Mouse (Mus musculus): Measurements from ENCODE around the gene Slc41a2. TPM values are rescaled to one million over a fixed set of nuclear protein-coding genes. Genes with fewer than 3 reads are reported as not detected.
A peak's percentile ranks its signal among the peaks of the same experiment; 100 is the strongest.

Gene Slc41a2
- polyA plus RNA-seq, 1 experiment from 2014 or later: 0.36 TPM

DNA sequence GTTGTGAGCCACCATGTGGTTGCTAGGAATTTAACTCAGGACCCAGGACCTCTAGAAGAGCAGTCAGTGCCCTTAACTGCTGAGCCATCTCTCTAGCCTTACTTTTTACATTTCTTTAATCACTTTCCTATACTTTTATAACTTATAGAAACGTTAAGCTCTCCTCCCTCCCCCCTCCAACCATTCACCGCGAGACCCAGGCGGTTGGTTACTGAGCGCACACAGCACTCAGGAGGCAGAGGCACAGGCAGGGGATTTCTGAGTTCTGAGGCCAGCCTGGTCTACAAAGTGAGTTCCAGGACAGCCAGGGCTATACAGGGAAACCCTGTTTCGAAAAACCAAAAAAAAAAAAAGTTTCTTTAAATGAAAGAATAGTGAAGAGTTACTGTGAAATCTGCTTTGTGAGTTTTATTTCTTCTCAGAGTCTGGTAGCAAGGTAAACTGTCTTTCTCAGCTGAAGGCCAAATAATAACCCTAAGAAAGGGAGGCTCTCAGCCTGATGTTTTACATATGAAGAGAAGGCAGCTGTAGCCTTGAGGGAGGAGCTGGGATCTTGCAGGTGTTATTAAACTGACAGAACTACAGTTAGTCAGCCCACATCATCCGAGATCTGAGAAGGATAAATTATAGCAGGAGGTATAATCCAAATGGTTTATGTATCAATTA lies 8.1 kb upstream of the Slc41a2 start:
- no peaks in the 10 kb centered on the region for H3K9me3 ChIP-seq
- H3K36me3 ChIP-seq (replicated peaks): no peaks in the 10 kb centered on the region
- H3K27me3 ChIP-seq (ENCODE audit: poor library complexity, severe bottlenecking): no peaks in the 10 kb centered on the region; the same call in 1 of the 2 replicates
- H3K4me3 ChIP-seq: no peak overlapping the region
- 51% methylated on average over 7 of the region's 7 CpGs for WGBS
- H3K27ac ChIP-seq: no peak overlapping the region
- H3K4me1 ChIP-seq: 0 out of 2 replicates have a peak, but pooled peaks cover 4% of the 10 kb centered on the region
- no peak for DNase-seq (ENCODE audit: extremely low spot score, low spot score)

DNA sequence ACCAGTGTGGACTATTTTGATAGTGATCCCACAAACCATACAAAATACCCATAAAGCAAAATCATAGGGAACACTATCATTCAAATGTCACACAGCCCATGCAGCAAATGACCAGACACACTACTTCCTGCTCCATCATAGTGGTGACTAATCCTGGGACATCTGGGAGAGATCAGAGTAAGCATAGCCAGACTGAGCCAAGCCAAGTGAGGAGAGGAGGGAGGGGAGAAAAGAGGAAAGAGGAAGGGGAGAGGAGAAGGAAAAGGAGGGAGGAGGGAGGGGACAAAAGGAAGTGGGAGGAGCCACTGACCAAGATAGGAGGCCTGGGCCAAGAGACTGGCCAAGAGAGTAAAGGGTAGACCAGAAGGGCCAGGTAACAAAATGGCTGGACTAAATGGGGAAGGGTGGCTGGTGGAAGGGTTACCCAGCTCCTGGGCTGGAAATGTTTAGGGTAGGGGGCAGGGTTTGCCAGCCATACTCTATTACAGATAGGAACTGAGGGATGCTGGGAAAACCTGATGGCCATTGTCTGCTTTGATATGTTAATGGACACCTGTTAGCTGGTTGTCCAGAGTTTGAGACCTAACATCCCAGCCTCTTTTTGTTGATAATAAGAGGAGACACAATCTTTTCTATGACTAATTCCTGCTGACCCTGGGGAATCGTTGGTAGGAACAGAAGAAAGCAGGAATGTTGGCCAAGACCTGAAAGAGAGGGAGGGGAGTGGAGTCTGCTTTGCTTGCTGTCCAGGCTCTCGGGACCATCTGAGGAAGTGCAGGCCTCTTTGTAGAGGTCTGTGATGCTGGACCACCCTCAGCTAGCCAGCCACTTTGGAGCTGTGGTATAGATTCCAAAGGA lies 6.4 kb upstream of the Slc41a2 start:
- Histone ChIP-seq H3K9me3 (no peaks in the 10 kb centered on the region), H3K4me1 (0 out of 2 replicates have a peak, but pooled peaks cover 4% of the 10 kb centered on the region), H3K4me3 (no peak overlapping the region), H3K36me3 (replicated peaks) (no peaks in the 10 kb centered on the region), H3K27ac (no peak overlapping the region), H3K27me3 (ENCODE audit: poor library complexity, severe bottlenecking) (peaks cover 11% of the 10 kb centered on the region)
- DNase-seq (ENCODE audit: extremely low spot score, low spot score): no peak
- 64% methylated on average over 2 of the region's 2 CpGs for WGBS

DNA sequence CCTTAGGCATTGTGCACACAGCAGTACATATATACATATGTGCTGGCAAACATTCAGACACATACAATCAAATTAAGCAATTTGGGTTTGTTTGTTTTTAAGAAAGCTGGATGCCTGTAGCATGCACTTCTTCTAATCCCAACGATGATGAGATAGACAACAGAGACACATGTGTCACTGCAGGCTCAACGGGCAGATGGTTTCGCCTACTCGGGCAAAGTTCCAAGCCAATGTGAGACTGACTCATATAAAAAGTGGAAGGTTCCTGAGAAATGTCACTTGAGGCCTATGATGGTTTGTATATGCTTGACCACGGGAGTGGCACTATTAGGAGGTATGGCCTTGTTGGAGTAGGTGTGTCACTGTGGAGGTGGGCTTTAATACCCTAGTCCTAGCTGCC lies 5.5 kb upstream of the Slc41a2 start:
- no peaks in the 10 kb centered on the region for H3K36me3 ChIP-seq (replicated peaks)
- H3K27ac ChIP-seq: no peak overlapping the region
- 88% methylated on average over 5 of the region's 5 CpGs for WGBS
- no peak for DNase-seq (ENCODE audit: extremely low spot score, low spot score)
- H3K4me1 ChIP-seq: 0 out of 2 replicates have a peak, but pooled peaks cover 4% of the 10 kb centered on the region
- H3K9me3 ChIP-seq: no peaks in the 10 kb centered on the region
- H3K27me3 ChIP-seq (ENCODE audit: poor library complexity, severe bottlenecking): peaks cover 18% of the 10 kb centered on the region
- no peak overlapping the region for H3K4me3 ChIP-seq

DNA sequence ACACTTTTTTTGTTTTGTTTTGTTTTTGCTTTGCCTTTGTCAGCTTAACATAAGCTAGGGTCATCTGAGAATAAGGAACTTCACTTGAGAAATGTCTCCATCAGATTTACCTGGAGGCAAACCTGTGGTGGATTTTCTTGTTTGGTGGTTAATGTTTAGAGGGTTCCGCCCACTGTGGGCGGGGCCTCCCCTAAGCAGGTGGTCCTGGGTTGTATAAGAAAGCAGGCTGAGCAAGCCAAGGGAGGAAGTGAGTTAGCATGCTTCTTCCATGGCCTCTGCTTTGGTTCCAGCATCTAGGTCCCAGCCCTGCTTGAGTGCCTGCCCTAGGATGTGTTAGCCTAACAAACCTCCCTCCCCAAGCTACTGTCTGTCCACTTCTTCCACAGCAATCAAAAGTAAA lies 3.5 kb upstream of the Slc41a2 start:
- DNase-seq (ENCODE audit: extremely low spot score, low spot score): no peak
- Histone ChIP-seq H3K36me3 (replicated peaks) (no peaks in the 10 kb centered on the region), H3K9me3 (no peaks in the 10 kb centered on the region), H3K27me3 (ENCODE audit: poor library complexity, severe bottlenecking) (peaks cover 36% of the 10 kb centered on the region), H3K4me3 (no peak overlapping the region), H3K4me1 (peaks cover 13% of the 10 kb centered on the region), H3K27ac (no peak overlapping the region)
- 36% methylated on average over 2 of the region's 2 CpGs for WGBS

DNA sequence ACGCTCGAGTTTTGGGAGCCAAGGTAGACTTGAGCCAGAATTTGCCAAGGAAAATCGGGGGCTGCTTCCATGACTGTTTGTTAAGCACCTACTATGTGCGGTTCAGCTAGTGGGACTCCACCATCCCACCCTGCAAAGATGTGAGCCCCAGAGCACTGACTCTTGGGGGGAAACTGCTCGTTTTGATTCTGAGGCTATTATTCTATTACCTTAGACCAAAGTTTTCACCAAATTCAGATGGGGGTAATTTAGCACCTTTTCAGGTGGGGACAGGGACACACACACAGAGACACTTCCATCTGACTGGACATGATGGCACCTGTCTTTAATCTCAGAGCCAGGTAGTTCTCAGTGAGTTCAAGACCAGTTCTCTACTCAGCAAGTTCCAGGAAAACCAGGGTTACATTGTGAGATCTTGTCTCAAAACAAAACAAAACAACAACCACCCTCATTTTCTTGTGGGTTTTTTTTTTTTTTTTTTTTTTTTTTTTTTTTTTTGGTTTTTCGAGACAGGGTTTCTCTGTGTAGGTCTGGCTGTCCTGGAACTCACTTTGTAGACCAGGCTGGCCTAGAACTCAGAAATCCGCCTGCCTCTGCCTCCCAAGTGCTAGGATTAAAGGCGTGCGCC lies 403 bp upstream of the Slc41a2 start:
- Histone ChIP-seq H3K4me3 (peak overlapping the region; percentile 62), H3K4me1 (peaks cover 14% of the 10 kb centered on the region), H3K36me3 (replicated peaks) (no peaks in the 10 kb centered on the region), H3K9me3 (no peaks in the 10 kb centered on the region), H3K27ac (no peak overlapping the region), H3K27me3 (ENCODE audit: poor library complexity, severe bottlenecking) (peaks cover 64% of the 10 kb centered on the region)
- 49% methylated on average over 8 of the region's 9 CpGs for WGBS
- DNase-seq (ENCODE audit: extremely low spot score, low spot score): no peak

DNA sequence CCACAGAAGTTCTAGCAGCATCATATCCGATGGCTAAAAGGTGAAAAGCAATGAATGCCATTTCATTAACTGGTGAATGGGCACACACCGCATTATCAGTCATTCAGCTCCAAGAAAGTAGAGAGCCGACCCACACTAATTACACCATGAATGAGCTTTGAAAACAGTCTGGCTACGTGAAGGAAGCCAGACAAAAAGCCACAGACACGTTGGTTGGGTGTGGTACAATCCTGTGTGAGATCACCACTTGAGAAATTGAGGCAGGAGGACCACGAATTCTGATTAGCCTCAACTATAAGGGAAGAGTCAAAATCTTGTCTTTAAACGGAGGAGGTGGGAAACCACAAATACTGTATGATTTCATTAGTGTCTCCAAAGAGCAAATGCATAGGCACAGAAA lies 1.3 kb downstream of the Slc41a2 start:
- Histone ChIP-seq H3K4me3 (no peak overlapping the region), H3K4me1 (peaks cover 14% of the 10 kb centered on the region), H3K9me3 (no peaks in the 10 kb centered on the region), H3K36me3 (replicated peaks) (no peaks in the 10 kb centered on the region), H3K27ac (no peak overlapping the region), H3K27me3 (ENCODE audit: poor library complexity, severe bottlenecking) (peaks cover 74% of the 10 kb centered on the region)
- 22% methylated on average over 7 of the region's 7 CpGs for WGBS
- no peak for DNase-seq (ENCODE audit: extremely low spot score, low spot score)

DNA sequence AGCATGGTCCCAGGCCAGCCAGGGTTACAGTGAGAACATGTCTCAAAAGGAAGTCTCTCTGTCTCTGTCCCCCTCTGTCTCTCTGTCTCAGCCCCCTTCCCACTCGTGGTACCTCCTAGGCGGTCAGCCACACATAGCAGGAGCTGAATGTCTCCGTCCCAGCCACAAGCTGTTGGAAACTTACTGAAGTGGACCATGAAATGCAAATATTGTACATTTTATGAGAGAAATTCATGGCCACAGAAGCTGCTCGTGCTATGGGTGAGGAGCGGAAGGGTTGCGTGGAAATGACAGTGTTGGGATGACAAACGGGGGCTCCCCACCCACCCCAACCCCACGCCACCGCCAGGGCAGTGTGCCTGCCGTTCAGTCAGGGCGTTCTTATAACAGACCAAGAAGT lies 5.1 kb downstream of the Slc41a2 start:
- WGBS: 90% methylated on average over 11 of the region's 11 CpGs
- Histone ChIP-seq H3K4me3 (no peak overlapping the region), H3K27me3 (ENCODE audit: poor library complexity, severe bottlenecking) (peaks cover 50% of the 10 kb centered on the region), H3K4me1 (peaks cover 11% of the 10 kb centered on the region), H3K9me3 (no peaks in the 10 kb centered on the region), H3K36me3 (replicated peaks) (no peaks in the 10 kb centered on the region), H3K27ac (no peak overlapping the region)
- DNase-seq (ENCODE audit: extremely low spot score, low spot score): no peak

DNA sequence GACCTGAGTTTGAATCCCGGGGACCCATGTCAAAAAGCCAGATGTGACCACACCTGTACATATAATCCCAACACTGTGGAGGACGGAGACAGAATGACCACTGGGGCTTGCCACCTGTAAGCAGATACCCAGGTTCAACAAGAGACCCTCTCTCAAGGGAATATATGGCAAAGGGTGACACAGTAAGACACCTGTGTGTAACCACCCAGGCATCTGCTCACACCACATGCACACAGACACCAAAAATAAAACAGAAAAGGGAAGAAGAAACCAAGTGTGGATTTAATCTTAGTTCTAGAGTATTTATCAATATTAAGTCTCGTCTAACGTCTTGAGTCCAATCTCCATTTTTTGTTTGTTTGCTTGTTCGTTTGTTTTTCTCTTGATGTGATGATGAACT lies 5.9 kb downstream of the Slc41a2 start:
- Histone ChIP-seq H3K36me3 (replicated peaks) (no peaks in the 10 kb centered on the region), H3K27me3 (ENCODE audit: poor library complexity, severe bottlenecking) (peaks cover 43% of the 10 kb centered on the region), H3K4me3 (no peak overlapping the region), H3K9me3 (no peaks in the 10 kb centered on the region), H3K4me1 (0 out of 2 replicates have a peak, but pooled peaks cover 3% of the 10 kb centered on the region), H3K27ac (no peak overlapping the region)
- no peak for DNase-seq (ENCODE audit: extremely low spot score, low spot score)
- 92% methylated on average over 5 of the region's 5 CpGs for WGBS

DNA sequence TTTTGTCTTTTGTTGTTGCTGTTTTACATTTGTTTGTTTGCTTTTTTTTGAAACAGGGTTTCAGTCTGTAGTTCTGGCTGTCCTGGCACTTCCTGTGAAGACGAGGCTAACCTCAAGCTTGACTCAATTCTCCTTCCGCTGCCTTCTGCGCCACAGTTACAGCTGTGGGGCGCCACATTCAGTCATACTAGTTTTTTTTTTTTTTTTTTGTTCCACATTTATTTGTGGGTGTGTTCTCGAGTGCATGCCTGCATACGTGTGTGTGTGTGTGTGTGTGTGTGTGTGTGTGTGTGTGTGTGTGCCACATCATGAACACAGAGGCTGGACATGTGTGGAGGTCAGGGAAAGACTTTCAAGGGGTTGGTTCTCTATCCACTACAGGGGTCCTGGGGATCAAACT lies 7.3 kb downstream of the Slc41a2 start:
- 80% methylated on average over 6 of the region's 6 CpGs for WGBS

DNA sequence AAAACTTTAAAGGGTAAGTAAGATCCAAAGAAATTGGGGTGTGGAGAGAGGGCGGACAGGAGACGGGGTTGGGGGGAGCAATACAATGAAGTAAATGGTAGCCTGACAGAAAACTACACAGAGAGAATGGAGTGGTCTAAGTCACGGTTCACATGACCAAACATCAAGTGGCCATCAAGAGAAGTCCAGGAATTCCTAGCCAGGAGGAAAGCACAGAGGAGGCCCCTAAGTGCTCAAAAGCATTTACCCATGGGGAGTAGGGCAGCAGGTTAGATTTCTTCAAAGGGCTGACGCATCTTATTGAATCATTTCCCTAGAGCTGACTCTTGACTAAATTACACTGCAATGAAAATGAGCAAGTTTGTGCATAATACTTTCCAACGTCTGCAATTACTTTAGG lies 8.9 kb downstream of the Slc41a2 start:
- peaks cover 14% of the 10 kb centered on the region for H3K27me3 ChIP-seq (ENCODE audit: poor library complexity, severe bottlenecking)
- no peaks in the 10 kb centered on the region for H3K36me3 ChIP-seq (replicated peaks)
- H3K4me3 ChIP-seq: no peak overlapping the region
- no peaks in the 10 kb centered on the region for H3K9me3 ChIP-seq
- H3K4me1 ChIP-seq: no peaks in the 10 kb centered on the region
- no peak for DNase-seq (ENCODE audit: extremely low spot score, low spot score)
- no peak overlapping the region for H3K27ac ChIP-seq
- WGBS: 79% methylated on average over 5 of the region's 5 CpGs

More for the DNA sequence above, 7.3 kb downstream of the Slc41a2 start:
- Histone ChIP-seq H3K4me3 (no peak overlapping the region), H3K9me3 (no peaks in the 10 kb centered on the region), H3K4me1 (no peaks in the 10 kb centered on the region), H3K36me3 (replicated peaks) (no peaks in the 10 kb centered on the region), H3K27me3 (ENCODE audit: poor library complexity, severe bottlenecking) (peaks cover 29% of the 10 kb centered on the region), H3K27ac (no peak overlapping the region)
- no peak for DNase-seq (ENCODE audit: extremely low spot score, low spot score)

DNA sequence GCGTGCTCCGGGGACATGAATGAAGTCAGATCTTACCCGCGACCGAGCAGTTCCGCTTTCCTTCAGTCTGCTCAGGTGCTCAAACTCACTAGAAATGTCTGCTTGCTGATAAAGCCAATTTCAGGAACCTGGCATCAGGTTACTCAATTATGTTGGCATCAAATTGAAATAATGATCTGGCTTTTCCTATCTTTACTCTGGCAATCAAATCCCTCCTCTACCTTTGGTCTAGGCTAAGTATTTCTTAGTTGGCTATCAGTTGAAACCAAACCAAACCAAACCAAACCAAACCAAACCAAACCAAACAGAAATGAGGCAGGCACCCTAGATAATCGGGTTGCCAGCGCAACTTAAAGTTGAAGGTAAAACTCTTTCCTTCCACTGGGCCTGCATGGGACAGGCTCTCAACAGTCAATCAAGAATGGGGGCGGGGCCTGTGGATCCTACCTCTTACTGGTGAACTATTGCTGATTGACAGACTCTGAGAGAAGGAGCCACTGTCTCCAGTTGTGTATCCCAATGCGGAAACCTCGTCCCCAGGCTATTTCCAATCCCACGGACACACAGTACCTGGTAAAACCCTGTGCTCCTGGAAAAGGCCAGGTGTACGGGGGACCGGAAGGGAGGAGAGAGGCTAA lies 10.9 kb downstream of the Slc41a2 start:
- Histone ChIP-seq H3K27me3 (ENCODE audit: poor library complexity, severe bottlenecking) (peaks cover 12% of the 10 kb centered on the region), H3K27ac (no peak overlapping the region), H3K9me3 (no peaks in the 10 kb centered on the region), H3K4me1 (peaks cover under 1% of the 10 kb centered on the region; the same call in 1 of the 2 replicates), H3K36me3 (replicated peaks) (no peaks in the 10 kb centered on the region), H3K4me3 (no peak overlapping the region)
- 92% methylated on average over 14 of the region's 14 CpGs for WGBS
- DNase-seq (ENCODE audit: extremely low spot score, low spot score): no peak

DNA sequence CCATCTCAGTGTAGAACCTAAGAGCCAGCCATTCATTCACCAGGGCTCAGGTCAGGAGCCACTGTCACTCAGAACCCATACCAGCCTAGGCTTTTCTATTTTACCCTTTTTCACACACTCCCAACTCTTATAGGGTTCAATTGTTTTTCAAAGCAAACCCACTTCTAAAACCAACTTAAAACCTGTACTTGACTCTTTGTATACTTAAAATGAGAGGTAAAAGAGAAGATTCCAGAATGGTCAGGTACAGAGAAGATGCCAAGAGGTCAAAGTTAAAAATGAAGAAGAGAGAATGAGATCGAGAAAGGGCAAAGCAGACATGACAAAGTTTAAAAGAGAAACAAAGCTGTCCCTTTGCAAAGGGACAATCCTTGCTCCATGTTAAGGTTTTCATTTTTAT lies 11.8 kb downstream of the Slc41a2 start:
- H3K4me3 ChIP-seq: no peak overlapping the region
- peaks cover 5% of the 10 kb centered on the region for H3K4me1 ChIP-seq
- H3K36me3 ChIP-seq (replicated peaks): no peaks in the 10 kb centered on the region
- H3K27ac ChIP-seq: no peak overlapping the region
- H3K9me3 ChIP-seq: no peaks in the 10 kb centered on the region
- DNase-seq (ENCODE audit: extremely low spot score, low spot score): no peak
- peaks cover 12% of the 10 kb centered on the region for H3K27me3 ChIP-seq (ENCODE audit: poor library complexity, severe bottlenecking)
- 88% methylated on average over 1 of the region's 1 CpGs for WGBS

All from forebrain, embryonic 10.5 days (tissue).